Mouse (Mus musculus): ENCODE results near the gene Lsm3.

Gene Lsm3

DNA sequence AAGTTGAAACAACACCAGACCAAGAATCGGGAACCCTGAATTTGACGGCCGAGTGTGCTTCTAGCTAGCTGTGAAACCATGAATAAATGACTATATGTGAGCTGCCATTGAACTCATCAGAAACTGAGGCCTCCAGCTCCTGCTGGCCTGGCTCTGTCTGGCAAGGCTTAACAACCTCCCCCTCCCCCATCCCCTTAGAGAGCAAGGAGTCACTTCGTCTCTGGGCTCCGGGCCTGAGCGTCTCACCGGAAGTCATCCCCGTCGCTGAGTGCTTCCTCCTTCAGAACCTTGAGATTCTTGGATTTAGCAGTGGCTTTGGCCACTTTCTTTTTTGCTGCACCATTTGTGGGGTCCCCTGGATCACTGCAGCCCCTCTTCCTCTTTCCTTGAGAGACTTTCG, 5.5 kb upstream of the Lsm3 start:
- DNase-seq (ENCODE audit: low spot score), result no peak

DNA sequence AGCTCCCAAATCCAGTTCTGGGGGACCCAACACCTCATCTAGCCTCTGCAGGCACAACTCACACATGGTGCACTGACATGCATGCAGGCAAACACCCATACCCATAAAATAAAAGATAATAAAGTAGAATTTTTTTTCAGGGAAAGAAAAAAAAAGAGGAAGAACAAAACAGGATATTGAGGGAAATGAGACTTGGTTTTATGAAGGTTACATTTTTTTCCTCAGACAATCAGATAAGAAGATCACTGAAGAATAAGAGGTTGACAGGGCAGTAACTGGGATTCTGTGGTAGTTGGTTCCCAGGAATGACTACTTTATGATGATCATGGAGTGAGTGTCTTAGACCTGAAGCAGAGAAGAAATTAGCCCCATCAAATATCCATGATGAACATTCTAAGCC, 1.6 kb upstream of the Lsm3 start:
- no peak for DNase-seq (ENCODE audit: low spot score)

DNA sequence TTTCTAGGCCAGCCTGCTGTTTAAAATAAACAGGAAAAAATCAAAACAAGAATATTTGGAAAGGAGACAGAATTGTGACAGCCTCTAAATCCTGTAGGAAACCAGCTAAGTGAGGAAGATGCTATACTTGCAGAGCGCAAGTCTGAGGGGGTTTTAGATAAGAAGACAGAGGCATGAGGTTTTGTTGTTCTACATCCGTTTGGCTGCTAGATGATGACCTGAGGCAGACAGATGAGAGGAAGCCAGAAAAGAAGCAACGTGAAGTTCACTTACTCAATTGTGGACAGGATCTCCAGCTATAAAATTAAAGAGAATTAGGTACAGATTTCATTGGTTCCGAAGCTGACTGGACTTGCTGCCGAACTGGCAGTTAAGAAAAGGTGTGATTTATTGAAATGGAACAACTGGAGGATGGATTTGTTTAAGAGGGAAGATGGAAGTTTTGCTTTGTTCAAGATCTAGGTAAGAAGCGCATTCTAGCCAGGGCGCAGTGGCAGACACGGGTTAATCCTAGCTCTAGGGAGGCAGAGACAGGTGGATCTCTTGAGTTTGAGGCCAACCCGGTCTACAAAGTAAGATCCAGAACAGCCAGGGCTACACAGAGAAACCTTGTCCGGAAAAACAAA, 878 bp upstream of the Lsm3 start:
- no peak for DNase-seq (ENCODE audit: low spot score)

DNA sequence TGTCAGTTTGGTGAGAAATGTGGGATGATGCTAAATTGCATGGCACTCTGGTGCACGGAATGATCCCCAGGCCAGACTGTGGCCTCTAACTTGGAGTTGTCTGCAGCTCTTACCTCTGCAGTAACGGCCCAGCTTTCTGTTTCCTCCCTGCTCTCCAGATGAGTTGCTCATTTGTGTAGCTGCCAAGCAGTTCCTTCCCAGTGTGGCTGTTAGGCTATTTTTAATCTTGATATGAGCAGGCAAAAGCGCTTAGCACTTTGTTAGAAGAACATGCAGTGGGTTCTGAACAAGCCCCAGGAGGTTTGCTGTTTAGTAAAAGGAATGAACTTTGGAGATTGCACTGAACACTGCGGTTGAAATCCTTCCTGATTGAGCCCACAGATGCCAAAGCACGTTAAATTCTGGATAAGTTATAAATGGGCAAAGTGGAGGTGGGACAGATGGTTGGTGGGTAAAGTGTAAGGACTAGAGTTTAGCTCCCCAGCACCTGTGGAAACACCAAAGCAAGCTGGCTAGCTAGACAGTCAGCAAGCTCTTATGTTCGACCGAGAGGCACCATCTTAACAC, 2.8 kb downstream of the Lsm3 start:
- no peak for DNase-seq (ENCODE audit: low spot score)

DNA sequence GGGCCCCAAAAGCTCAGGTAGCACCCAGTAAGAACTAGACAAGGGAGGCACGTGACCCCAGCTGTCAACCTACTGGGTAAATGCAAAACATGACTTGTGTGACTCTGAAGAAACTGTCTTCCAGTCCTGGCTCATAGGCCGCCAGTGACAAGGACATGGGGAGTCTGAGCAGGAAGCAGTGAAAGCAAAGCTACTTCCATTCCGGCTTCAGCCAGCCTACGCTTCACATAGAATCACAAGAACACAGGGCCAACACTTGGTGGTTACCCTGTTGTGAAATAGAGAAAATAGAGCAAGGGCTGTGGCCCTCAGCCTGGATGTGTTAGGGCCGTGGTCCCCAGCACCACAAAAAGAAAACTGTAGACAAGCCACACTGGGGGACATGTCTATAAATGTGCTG, 7.1 kb downstream of the Lsm3 start:
- DNase-seq (ENCODE audit: low spot score), result no peak

DNA sequence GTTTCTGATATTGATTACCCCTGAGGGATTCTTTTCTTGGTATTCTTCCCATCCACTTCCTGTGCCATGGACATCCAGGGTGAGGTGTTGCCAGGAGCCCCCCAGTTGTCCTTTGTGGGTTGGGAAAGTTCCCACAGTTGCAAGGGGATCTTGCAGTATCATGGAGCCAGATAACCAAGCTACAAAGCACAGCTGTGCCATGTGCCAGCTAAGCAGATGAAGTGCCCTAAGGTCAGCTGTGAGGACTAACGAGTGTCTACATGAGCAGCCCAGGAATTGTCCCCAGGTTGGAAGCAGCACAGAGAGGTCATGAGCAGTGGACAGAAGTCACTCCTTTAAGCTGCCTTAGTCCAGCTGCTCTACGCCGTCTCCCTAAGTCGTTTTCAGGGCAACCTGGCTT, 9.8 kb downstream of the Lsm3 start:
- no peak for DNase-seq (ENCODE audit: low spot score)

DNA sequence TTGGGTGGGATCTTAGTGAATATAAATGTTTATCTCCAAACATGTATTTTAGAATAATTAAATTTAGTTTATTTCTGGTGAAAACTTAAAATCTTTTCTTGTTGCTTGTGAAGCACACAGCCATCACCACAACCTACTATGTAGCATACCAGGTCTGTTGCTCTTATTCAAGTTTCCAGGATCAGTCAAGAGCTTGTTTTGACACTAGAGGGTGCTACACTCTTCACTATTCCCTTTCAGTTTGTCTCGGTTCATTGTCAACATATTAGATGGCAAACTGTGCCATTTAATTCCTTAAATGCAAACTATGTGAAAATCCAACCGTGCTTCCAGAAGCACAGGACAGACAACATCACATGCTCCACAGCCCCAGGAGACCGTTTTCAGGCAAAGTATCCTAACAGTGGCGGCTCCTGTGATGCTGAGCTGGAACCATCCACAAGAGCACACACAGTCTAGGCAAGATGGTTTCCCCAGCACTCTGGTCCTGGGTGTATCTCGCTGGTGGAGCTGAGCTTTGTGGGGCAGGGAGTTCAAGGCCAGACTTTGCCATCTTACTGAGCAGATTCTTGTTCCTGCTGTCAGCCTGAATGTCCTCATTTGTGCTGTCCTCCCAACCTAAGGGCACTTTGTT, 11.6 kb downstream of the Lsm3 start:
- DNase-seq (ENCODE audit: low spot score), result peak; percentile 29

DNA sequence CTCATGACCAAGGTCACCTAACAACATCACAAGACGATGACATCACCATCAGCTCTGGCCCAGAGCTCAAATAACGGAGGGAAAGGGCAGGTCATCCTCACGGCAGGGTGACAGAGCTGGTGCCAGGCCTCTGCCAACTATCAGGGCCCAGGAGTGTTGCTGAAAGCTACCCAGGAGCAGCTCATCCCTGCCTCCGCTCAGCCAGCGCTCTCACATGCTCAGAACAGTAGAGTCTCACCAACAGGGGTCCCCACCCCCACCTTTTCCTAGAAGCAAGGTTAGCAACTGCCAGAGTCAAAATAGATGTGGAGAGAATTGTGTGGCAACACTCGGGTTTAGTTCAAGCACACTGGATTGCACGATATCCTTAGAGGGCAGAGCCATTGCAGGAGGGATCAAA, 12.5 kb downstream of the Lsm3 start:
- DNase-seq (ENCODE audit: low spot score), result no peak

DNA sequence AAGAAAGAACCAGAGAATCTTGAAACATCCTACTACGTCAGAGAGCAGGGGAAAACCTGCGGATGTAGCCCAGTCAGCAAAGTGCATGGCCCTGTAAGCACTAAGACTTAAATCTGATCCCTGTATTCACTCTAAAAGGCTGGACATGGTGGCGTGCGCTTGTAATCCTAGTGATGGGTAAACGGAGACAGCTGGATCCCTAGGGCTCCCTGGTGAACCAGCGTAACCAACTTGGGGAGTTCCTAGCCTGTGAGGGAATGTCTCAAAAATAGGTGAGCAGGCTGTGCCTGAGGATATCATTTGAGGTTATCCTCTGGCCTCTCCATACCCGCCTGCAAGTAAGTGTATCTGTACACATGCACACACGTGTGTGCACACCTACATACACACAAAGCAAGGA, 14.9 kb downstream of the Lsm3 start:
- DNase-seq (ENCODE audit: low spot score), result no peak

DNA sequence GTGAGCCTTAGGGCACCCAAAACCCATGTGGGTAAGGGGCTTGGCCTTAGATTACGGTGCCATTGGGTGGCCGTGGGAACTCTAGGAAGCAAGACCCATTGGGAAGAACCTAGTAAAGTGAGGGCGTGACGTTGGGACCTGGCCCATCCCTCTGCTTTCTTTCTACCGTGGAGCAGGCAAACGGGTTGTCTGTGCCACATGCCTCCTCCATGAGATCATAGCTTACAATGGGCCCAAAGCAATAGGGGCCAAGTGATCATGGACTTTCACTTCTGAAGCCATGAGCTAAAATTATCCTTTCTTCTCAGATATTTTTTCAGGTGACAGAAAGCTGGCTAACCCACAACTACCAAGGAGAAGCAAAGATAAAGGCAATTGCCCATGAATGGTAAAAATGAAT, 15.5 kb downstream of the Lsm3 start:
- DNase-seq (ENCODE audit: low spot score), result no peak

DNA sequence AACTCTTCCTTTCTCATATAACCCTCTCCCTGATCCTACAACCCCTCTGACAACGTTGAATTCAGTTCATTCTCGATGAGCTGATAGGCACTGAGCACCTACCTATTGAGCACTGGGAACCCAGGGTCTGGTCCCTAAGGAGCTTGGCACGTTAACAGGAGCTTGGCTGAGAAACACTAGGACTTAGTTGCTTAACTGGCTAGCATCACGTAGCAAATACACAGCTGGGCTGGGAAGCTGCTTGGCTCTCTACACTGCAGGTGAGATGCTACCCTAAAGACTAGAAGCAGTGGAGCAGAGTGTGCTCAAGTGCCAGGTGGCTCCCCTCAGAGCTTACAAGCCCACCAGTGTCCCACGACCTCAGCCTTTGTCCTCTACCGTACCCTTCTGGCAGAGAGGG, 16.9 kb downstream of the Lsm3 start:
- no peak for DNase-seq (ENCODE audit: low spot score)

DNA sequence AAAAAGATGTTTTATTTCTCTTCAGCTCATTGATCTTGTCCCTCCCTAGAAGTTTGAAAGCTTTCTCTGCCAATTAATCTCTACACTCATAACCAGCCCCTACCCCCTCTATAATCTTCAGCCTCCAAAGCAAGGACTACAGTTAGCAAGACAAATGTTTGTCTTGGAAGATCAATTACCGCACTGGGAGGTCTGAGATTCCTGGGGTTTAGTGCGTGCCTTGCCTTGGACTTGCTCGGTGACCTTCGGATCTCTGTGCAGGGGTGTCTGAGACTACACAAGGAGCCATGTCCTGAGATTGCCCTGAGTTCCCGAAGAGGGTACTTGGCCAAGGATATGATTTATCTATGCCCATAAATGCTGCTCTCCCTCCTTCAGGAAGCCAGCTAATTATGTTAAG, 17.6 kb downstream of the Lsm3 start:
- peak; percentile 35 for DNase-seq (ENCODE audit: low spot score)

DNA sequence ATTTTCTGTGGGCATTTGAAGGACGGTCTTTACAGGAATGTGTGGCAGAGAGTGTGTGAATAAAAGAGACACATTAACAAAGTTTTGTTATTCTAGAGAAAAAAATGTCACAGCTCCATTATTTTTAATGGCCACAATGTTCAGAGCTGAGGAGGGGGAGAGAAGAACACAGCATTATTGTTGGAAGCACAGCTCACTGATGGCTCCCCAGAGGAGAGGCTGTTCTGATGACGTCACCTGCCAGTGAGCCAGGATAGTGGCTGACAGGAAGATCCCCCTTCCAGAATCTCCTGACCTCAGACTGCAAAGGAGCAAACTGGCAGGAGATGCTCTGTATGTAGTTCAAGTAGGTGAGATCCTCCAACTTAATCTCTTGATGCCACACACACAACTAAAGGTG, 18.0 kb downstream of the Lsm3 start:
- no peak for DNase-seq (ENCODE audit: low spot score)

DNA sequence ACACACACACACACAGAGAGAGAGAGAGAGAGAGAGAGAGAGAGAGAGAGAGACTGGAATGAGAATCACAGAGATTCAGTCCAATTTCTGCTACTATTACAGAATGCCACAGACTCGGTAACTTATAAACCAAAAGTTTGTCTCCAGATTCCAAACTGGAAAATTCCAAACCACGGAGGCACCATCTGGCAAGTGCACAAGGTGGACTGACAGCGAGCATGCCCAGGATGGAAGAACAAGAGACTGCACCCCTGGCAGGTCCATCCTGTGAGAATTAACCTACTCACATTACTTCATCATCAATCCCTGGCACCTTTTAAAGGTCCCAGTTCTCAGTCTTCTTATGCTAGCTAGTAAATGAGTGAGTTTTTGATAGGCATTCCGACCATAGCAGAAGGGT, 18.5 kb downstream of the Lsm3 start:
- no peak for DNase-seq (ENCODE audit: low spot score)

DNA sequence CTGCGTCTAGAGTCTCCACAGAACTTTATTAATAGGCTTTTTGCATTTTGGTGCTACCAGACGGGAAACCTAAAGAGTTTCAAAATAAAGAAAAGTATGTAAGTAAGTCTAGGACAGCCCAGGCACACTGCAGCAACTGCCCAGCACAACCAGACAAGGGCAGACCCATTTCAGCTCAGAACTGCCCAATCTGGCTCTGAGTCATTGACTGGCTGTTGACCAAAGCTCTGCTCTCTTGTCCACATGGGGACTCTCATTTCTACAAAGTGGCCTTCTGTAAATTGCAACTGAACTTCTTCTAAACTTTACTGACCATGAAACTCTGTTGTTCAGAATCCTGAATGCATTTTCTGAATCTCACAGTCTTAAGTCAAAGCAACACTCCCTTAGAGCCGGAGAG, 19.5 kb downstream of the Lsm3 start:
- DNase-seq (ENCODE audit: low spot score), result no peak

DNA sequence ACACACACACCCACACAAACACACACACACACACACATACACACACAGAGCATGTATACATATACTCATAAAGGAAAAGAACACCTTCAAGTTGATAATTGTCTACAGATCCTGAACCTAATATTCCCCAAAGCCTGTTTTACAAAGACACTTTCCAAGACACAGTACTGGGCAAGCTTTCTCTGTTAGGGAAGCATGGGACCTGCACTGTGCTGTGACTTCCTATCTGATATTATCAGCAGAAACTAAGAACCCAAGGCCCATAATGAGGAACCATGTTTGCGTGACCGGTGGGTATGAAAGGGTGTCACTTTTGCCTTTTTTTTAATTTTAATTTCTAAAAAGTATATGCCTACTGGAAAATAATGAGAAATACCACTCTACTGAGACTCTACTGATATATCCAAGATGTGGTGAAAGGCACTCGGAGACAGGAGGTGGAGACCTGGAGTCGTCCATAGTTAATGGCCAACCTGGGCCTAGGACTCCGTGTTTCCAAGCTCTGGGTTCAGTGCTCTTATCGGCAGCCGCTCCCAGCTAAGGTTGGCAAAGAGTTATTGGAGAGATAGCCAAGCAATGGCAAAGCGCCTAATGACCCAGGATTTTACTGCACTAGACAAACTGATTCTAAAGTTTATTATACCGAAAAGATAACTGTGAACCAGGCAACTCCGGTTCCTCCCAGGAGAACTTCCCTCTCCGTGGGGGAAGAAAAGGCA, 20.5 kb downstream of the Lsm3 start:
- no peak for DNase-seq (ENCODE audit: low spot score)

DNA sequence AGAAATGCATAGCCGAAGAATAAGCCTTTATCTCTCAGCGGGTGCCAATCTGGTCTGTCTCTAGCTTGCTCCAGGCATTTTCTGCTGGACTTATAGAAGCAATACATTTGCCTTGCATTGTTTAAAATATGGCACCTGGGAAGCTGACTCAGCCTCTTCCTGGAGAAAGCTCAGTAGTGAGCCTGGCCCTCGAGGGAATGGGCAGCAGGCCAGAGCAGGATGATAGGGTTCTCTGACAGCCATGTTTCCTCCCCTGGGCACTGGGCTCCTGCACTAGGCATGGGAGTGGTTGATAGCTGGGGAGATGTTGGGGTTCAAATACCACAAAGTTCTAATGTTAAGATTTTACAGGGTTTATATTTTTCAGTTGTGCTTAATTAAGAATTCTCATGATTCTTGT, 25.5 kb downstream of the Lsm3 start:
- no peak for DNase-seq (ENCODE audit: low spot score)

DNA sequence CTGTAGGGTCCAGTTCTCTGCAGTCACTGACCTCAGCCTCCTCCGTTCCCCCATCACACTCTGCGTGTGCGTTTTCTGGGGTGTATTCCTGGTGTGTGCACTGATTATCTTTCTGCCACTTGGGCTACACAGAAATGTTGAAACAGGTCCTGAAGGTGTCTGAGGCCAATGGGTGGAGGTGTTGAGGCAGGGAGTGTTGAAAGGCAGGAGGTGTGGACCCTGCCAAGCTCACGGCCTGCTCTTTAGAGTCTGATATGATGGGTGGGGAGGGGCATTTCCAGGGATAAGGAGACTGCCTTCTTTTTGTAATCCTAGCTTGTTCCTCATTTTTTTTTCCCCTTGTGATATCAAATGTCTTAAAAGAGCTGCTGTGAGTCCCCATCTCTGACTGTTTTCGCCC, 27.3 kb downstream of the Lsm3 start:
- DNase-seq (ENCODE audit: low spot score), result no peak

DNA sequence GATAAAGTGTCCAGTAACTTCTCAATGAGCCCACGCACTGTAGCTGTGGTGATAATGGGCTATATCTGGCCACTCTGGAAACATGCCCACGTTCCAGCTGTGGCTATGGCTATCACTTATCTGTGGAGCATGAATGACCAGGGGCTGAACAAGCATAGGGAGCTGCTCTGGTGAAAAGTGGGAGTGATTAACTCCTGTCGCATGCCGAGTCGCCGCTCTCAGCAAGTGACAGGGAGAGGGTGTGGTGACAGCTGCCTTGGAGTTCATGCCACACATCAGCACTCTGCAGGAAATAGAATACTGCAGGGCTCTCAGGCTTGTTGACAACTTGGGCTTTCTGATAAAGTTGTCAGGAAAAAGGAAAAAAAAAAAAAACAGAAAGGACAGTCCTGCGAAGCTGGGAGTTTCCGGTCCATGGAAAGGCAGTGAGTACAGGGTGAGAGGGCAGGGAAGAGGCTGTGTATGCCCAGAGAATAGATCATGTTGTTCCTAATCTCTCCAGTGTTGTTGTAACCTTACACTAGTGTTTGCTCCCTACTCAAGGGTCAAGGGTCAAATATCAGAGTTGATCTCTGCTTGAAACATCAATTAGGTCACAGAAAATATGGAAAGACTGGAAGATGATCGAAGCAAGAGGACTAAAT, 30.6 kb downstream of the Lsm3 start:
- no peak for DNase-seq (ENCODE audit: low spot score)

DNA sequence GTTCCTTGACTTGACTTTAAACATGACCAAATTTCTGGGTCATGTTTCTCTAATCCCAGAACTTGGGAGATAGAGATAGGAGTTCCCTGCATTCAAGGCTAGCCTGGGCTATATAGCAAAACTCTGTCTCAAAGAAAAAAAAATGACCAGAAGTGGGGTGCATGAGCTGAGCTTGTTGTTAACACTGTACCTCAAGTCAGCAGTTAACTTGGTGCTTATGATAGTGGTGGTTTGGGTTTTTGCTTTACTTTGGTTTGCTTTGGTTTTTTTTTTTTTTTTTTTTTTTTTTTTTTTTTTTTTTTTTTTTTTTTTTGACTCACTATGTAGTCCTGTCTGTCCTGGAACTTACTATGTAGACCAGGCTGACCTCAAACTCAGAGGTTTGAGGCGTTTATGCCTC, 31.6 kb downstream of the Lsm3 start:
- no peak for DNase-seq (ENCODE audit: low spot score)

DNA sequence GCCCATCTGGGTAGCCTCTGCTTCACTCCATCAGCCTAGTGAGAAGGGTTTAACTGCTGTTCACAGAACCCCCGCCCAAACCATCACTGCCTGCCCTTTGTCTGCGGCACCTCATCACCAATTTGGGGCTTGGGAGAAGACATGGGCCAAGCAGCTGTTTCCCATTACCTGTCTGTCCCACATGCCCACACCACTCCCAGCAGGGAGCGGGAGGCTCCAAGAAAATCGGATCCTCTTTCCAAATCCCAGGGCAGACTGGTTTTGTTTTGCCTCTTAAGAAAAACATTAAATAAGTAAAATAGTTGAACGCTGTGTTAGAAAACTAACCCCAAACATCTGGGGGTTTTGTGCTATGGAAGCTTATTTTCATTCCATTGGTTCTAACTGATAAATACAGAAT, 33.9 kb downstream of the Lsm3 start:
- no peak for DNase-seq (ENCODE audit: low spot score)

DNA sequence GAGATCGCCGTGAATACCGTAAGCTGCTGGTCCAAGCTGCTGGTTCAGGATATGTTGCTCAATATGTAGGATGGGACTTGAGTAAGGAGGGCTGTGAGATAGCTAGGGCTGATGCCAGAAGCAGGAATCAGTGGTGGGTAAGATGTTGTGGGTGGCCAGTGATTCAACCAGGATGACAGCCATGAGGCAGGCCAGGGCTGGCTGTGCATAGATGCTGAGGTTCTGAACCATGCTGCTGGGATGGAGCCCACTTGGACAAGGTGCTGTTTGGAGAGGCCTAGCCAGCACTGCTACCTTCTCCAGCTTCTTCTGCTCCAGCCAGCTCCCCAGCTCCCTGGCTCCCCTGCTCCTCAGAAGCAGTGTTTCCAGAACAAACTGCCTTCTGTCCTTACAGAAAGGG, 35.9 kb downstream of the Lsm3 start:
- no peak for DNase-seq (ENCODE audit: low spot score)

DNA sequence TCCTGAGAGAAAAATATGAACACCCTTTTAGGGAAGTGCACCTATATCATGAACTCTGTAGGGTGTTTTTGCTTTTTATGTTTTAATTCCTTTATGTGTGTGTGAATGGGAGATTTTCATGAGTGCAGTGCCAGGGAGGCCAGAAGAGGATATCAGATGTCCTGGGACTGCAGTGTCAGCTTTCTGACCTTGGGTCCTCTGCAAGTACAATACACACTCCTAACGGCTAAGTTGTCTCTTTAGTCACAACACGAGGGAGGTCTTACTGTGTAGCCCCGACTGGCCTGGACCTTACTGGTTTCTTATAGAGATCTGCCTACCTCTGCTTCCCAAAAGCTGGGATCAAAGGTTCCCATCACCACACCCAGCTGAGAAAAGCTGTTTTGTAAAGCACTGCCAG, 37.0 kb downstream of the Lsm3 start:
- DNase-seq (ENCODE audit: low spot score), result no peak
